Mouse (Mus musculus): ENCODE data around the gene Ncoa7. TPM values are rescaled to one million over a fixed set of nuclear protein-coding genes. Genes with fewer than 3 reads are reported as not detected.
"Not testable (repeated sequence)": the region's sequence is repeated elsewhere in the genome, so short reads cannot be mapped to it uniquely, and the experiment has no call there.

The Ncoa7 gene
- polyA plus RNA-seq, 1 experiment: 3.9 TPM

- no peak for TF ChIP-seq MYOD1 (IDR thresholded peaks at IDR 0.05; ENCODE audit: control insufficient read depth, insufficient read length, low read depth)
- no peak for TF ChIP-seq USF1 (IDR thresholded peaks at IDR 0.05; ENCODE audit: low read depth)
- TF ChIP-seq FOSL1 (IDR thresholded peaks at IDR 0.05; ENCODE audit: insufficient read depth, low read length, poor library complexity, severe bottlenecking): no peak
- TF ChIP-seq CEBPB (IDR thresholded peaks at IDR 0.05; ENCODE audit: low read depth): no peak
- TF ChIP-seq MAX (IDR thresholded peaks at IDR 0.05): no peak
- Histone ChIP-seq H3K36me3 (ENCODE audit: control insufficient read depth, insufficient read depth) (no peaks in the 10 kb centered on the region), H3K79me2 (ENCODE audit: control insufficient read depth, insufficient read depth) (no peaks in the 10 kb centered on the region), H3K4me3 (ENCODE audit: insufficient read depth, poor library complexity, severe bottlenecking) (no peak overlapping the region), H3ac (ENCODE audit: control insufficient read depth, insufficient read length, low read depth) (no peak overlapping the region), H3K27me3 (ENCODE audit: control insufficient read depth, insufficient read depth, insufficient read length) (no peaks in the 10 kb centered on the region), H3K79me3 (ENCODE audit: low read depth) (no peaks in the 10 kb centered on the region)
Measured at GRCm38 (mm10) chr10:30632718-30633117, 170.4 kb downstream of the Ncoa7 start.

GRCm38 (mm10) chr10:30629977-30630376 is 173.1 kb downstream of the Ncoa7 start:
- Histone ChIP-seq H3K27me3 (ENCODE audit: control insufficient read depth, insufficient read depth, insufficient read length) (no peaks in the 10 kb centered on the region), H3K79me3 (ENCODE audit: low read depth) (no peaks in the 10 kb centered on the region), H3K36me3 (ENCODE audit: control insufficient read depth, insufficient read depth) (no peaks in the 10 kb centered on the region), H3ac (ENCODE audit: control insufficient read depth, insufficient read length, low read depth) (no peak overlapping the region), H3K4me3 (ENCODE audit: insufficient read depth, poor library complexity, severe bottlenecking) (no peak overlapping the region), H3K79me2 (ENCODE audit: control insufficient read depth, insufficient read depth) (no peaks in the 10 kb centered on the region)
- TF ChIP-seq MAX (IDR thresholded peaks at IDR 0.05) (no peak), USF1 (IDR thresholded peaks at IDR 0.05; ENCODE audit: low read depth) (no peak), MYOD1 (IDR thresholded peaks at IDR 0.05; ENCODE audit: control insufficient read depth, insufficient read length, low read depth) (no peak), MYOG (IDR thresholded peaks at IDR 0.05; ENCODE audit: control insufficient read depth, extremely low read depth, insufficient read length) (no peak), CTCF (IDR thresholded peaks at IDR 0.05; ENCODE audit: control insufficient read depth, insufficient read depth, insufficient read length) (no peak), FOSL1 (IDR thresholded peaks at IDR 0.05; ENCODE audit: insufficient read depth, low read length, poor library complexity, severe bottlenecking) (no peak), CEBPB (IDR thresholded peaks at IDR 0.05; ENCODE audit: low read depth) (no peak)

GRCm38 (mm10) chr10:30629513-30629912 is 173.6 kb downstream of the Ncoa7 start, which contains the start of gene Hint3:
Gene Hint3, minus strand, starts transcription at chr10:30629632.
- Histone ChIP-seq H3K27me3 (ENCODE audit: control insufficient read depth, insufficient read depth, insufficient read length) (no peaks in the 10 kb centered on the region), H3K36me3 (ENCODE audit: control insufficient read depth, insufficient read depth) (no peaks in the 10 kb centered on the region), H3K4me3 (ENCODE audit: insufficient read depth, poor library complexity, severe bottlenecking) (no peak within 1 kb of the TSS), H3K79me2 (ENCODE audit: control insufficient read depth, insufficient read depth) (no peaks in the 10 kb centered on the region), H3ac (ENCODE audit: control insufficient read depth, insufficient read length, low read depth) (no peak within 1 kb of the TSS), H3K79me3 (ENCODE audit: low read depth) (no peaks in the 10 kb centered on the region)
- no peak for TF ChIP-seq FOSL1 (IDR thresholded peaks at IDR 0.05; ENCODE audit: insufficient read depth, low read length, poor library complexity, severe bottlenecking)
- no peak for TF ChIP-seq MYOG (IDR thresholded peaks at IDR 0.05; ENCODE audit: control insufficient read depth, extremely low read depth, insufficient read length)
- no peak for TF ChIP-seq CTCF (IDR thresholded peaks at IDR 0.05; ENCODE audit: control insufficient read depth, insufficient read depth, insufficient read length)
- TF ChIP-seq MYOD1 (IDR thresholded peaks at IDR 0.05; ENCODE audit: control insufficient read depth, insufficient read length, low read depth): no peak
- TF ChIP-seq MAX (IDR thresholded peaks at IDR 0.05): no peak
- no peak for TF ChIP-seq CEBPB (IDR thresholded peaks at IDR 0.05; ENCODE audit: low read depth)
- no peak for TF ChIP-seq USF1 (IDR thresholded peaks at IDR 0.05; ENCODE audit: low read depth)

GRCm38 (mm10) chr10:30628444-30628843 is 174.7 kb downstream of the Ncoa7 start:
- not testable (repeated sequence) for H3K27me3 ChIP-seq (ENCODE audit: control insufficient read depth, insufficient read depth, insufficient read length); H3ac ChIP-seq (ENCODE audit: control insufficient read depth, insufficient read length, low read depth); H3K36me3 ChIP-seq (ENCODE audit: control insufficient read depth, insufficient read depth)

GRCm38 (mm10) chr10:30627548-30627947 is 175.6 kb downstream of the Ncoa7 start:
- TF ChIP-seq MYOD1 (IDR thresholded peaks at IDR 0.05; ENCODE audit: control insufficient read depth, insufficient read length, low read depth) (no peak), MYOG (IDR thresholded peaks at IDR 0.05; ENCODE audit: control insufficient read depth, extremely low read depth, insufficient read length) (no peak), MAX (IDR thresholded peaks at IDR 0.05) (no peak)
- H3K4me3 ChIP-seq (ENCODE audit: insufficient read depth, poor library complexity, severe bottlenecking): no peak overlapping the region

More at GRCm38 (mm10) chr10:30628444-30628843, 174.7 kb downstream of the Ncoa7 start:
- not testable (repeated sequence) for H3K79me2 ChIP-seq (ENCODE audit: control insufficient read depth, insufficient read depth); H3K4me3 ChIP-seq (ENCODE audit: insufficient read depth, poor library complexity, severe bottlenecking); H3K79me3 ChIP-seq (ENCODE audit: low read depth)

GRCm38 (mm10) chr10:30624161-30625019 is 178.7 kb downstream of the Ncoa7 start:
- Histone ChIP-seq H3ac (ENCODE audit: control insufficient read depth, insufficient read length, low read depth) (no peak overlapping the region), H3K79me2 (ENCODE audit: control insufficient read depth, insufficient read depth) (no peaks in the 10 kb centered on the region), H3K36me3 (ENCODE audit: control insufficient read depth, insufficient read depth) (no peaks in the 10 kb centered on the region), H3K4me3 (ENCODE audit: insufficient read depth, poor library complexity, severe bottlenecking) (no peak overlapping the region), H3K79me3 (ENCODE audit: low read depth) (no peaks in the 10 kb centered on the region), H3K27me3 (ENCODE audit: control insufficient read depth, insufficient read depth, insufficient read length) (no peaks in the 10 kb centered on the region)
- TF ChIP-seq CTCF (IDR thresholded peaks at IDR 0.05; ENCODE audit: control insufficient read depth, insufficient read depth, insufficient read length) (no peak), MAX (IDR thresholded peaks at IDR 0.05) (no peak), FOSL1 (IDR thresholded peaks at IDR 0.05; ENCODE audit: insufficient read depth, low read length, poor library complexity, severe bottlenecking) (no peak), MYOG (IDR thresholded peaks at IDR 0.05; ENCODE audit: control insufficient read depth, extremely low read depth, insufficient read length) (no peak), USF1 (IDR thresholded peaks at IDR 0.05; ENCODE audit: low read depth) (no peak)

More at GRCm38 (mm10) chr10:30627548-30627947, 175.6 kb downstream of the Ncoa7 start:
- Histone ChIP-seq H3K79me2 (ENCODE audit: control insufficient read depth, insufficient read depth) (no peaks in the 10 kb centered on the region), H3ac (ENCODE audit: control insufficient read depth, insufficient read length, low read depth) (no peak overlapping the region), H3K27me3 (ENCODE audit: control insufficient read depth, insufficient read depth, insufficient read length) (no peaks in the 10 kb centered on the region), H3K36me3 (ENCODE audit: control insufficient read depth, insufficient read depth) (no peaks in the 10 kb centered on the region), H3K79me3 (ENCODE audit: low read depth) (no peaks in the 10 kb centered on the region)

Measured in C2C12 (cell line).